Mouse (Mus musculus) ES-Bruce4 (cell line): Measurements from ENCODE around the gene Dcaf12. TPM values are rescaled to one million over a fixed set of nuclear protein-coding genes. Genes with fewer than 3 reads are reported as not detected.

Source experiments
- H3K27ac ChIP-seq: 2 replicates; pipeline ENCODE4 v1.5.1; 2012; ENCODE audit warnings: low read length, inconsistent platforms; ENCODE audit not compliant: insufficient read depth
- H3K27me3 ChIP-seq: 2 replicates; pipeline ENCODE4 v1.6.1; 2012; ENCODE audit warnings: mild to moderate bottlenecking, low read length, inconsistent platforms; ENCODE audit not compliant: control insufficient read depth, poor library complexity, insufficient read depth, severe bottlenecking
- H3K36me3 ChIP-seq: 2 replicates; pipeline ENCODE4 v1.6.1; 2012; ENCODE audit warnings: inconsistent platforms, mild to moderate bottlenecking, low read length, moderate library complexity; ENCODE audit not compliant: control insufficient read depth, poor library complexity, insufficient read depth, severe bottlenecking
- H3K4me1 ChIP-seq: one replicate; pipeline ENCODE4 v1.8.1; 2011; ENCODE audit warnings: low read length; ENCODE audit not compliant: control insufficient read depth, insufficient read depth
- H3K4me3 ChIP-seq: 2 replicates; pipeline ENCODE4 v1.5.1; 2011; ENCODE audit warnings: low read depth, mild to moderate bottlenecking, low read length
- H3K9ac ChIP-seq: 2 replicates; pipeline ENCODE4 v1.6.1; 2012; ENCODE audit warnings: low read depth, mild to moderate bottlenecking, inconsistent platforms; ENCODE audit not compliant: poor library complexity, severe bottlenecking
- H3K9me3 ChIP-seq: replicated peaks from 2 replicates; pipeline ENCODE4 v1.6.1; 2012; ENCODE audit warnings: mild to moderate bottlenecking, low read length, inconsistent platforms; ENCODE audit not compliant: control insufficient read depth, poor library complexity, insufficient read depth, severe bottlenecking
- CTCF ChIP-seq: IDR thresholded peaks from one replicate; pipeline ENCODE4 v1.8.1; 2011; ENCODE audit warnings: low read depth, low read length
- EP300 ChIP-seq: IDR thresholded peaks from 2 replicates; pipeline ENCODE4 v1.6.1; 2011; ENCODE audit warnings: low read depth, low read length; ENCODE audit not compliant: insufficient read depth
- POLR2A ChIP-seq: IDR thresholded peaks from one replicate; pipeline ENCODE4 v1.8.1; 2011; ENCODE audit warnings: low read length; ENCODE audit not compliant: insufficient read depth
- polyA plus RNA-seq: library from polyadenylated mRNA; stranded (reverse); fragments of >200 nt; gene quantifications from 2 replicates; pipeline ENCODE4 v1.2.4, GENCODE M21; 2011; ENCODE audit warnings: low read depth; ENCODE audit not compliant: missing spikeins, insufficient read depth, insufficient read length

Gene Dcaf12
- polyA plus RNA-seq, 1 experiment = 51.1 TPM

- TF ChIP-seq EP300 (no peak), POLR2A (no peak), CTCF (no peak)
- Histone ChIP-seq H3K27ac (peak overlapping the region; percentile 41; the same call in 1 of the 2 replicates), H3K4me1 (no peaks in the 10 kb centered on the region), H3K9ac (no peak overlapping the region), H3K36me3 (peaks cover 3% of the 10 kb centered on the region; the same call in 1 of the 2 replicates), H3K27me3 (no peaks in the 10 kb centered on the region), H3K4me3 (no peak overlapping the region), H3K9me3 (no peaks in the 10 kb centered on the region)
Observed at GRCm38 (mm10) chr4:41352758-41353157, 38.1 kb upstream of the Dcaf12 start.

GRCm38 (mm10) chr4:41349199-41349591 is 34.5 kb upstream of the Dcaf12 start:
- H3K9ac ChIP-seq = peak overlapping the region; percentile 96
- peak overlapping the region; percentile 53; the same call in 1 of the 2 replicates for H3K27ac ChIP-seq
- no peak for TF ChIP-seq EP300
- TF ChIP-seq CTCF = no peak
- TF ChIP-seq POLR2A = no peak
- H3K9me3 ChIP-seq = no peaks in the 10 kb centered on the region
- H3K4me1 ChIP-seq = no peaks in the 10 kb centered on the region
- no peaks in the 10 kb centered on the region for H3K27me3 ChIP-seq
- H3K36me3 ChIP-seq = no peaks in the 10 kb centered on the region
- H3K4me3 ChIP-seq = peak overlapping the region; percentile 96

- Histone ChIP-seq H3K9me3 (no peaks in the 10 kb centered on the region), H3K27me3 (no peaks in the 10 kb centered on the region), H3K4me1 (no peaks in the 10 kb centered on the region), H3K27ac (peak within 1 kb of the TSS; percentile 53; the same call in 1 of the 2 replicates), H3K36me3 (no peaks in the 10 kb centered on the region), H3K4me3 (peak within 1 kb of the TSS; percentile 96), H3K9ac (peak within 1 kb of the TSS; percentile 96)
- TF ChIP-seq POLR2A (peak; percentile 82), CTCF (no peak), EP300 (no peak)
Observed at GRCm38 (mm10) chr4:41348584-41349198, 34.0 kb upstream of the Dcaf12 start, which contains the start of gene Ubap1. Gene Ubap1, plus strand, starts transcription at chr4:41348996.

GRCm38 (mm10) chr4:41347839-41348238 is 33.1 kb upstream of the Dcaf12 start:
- H3K27me3 ChIP-seq = no peaks in the 10 kb centered on the region
- H3K4me3 ChIP-seq = no peak overlapping the region
- H3K9ac ChIP-seq = no peak overlapping the region; the same call in 1 of the 2 replicates
- TF ChIP-seq EP300 (no peak), CTCF (no peak), POLR2A (no peak)
- H3K4me1 ChIP-seq = no peaks in the 10 kb centered on the region
- no peak overlapping the region for H3K27ac ChIP-seq
- no peaks in the 10 kb centered on the region for H3K36me3 ChIP-seq
- no peaks in the 10 kb centered on the region for H3K9me3 ChIP-seq

GRCm38 (mm10) chr4:41346011-41346410 is 31.3 kb upstream of the Dcaf12 start:
- Histone ChIP-seq H3K9me3 (no peaks in the 10 kb centered on the region), H3K9ac (no peak overlapping the region), H3K36me3 (no peaks in the 10 kb centered on the region), H3K27ac (no peak overlapping the region), H3K4me3 (no peak overlapping the region), H3K27me3 (no peaks in the 10 kb centered on the region), H3K4me1 (no peaks in the 10 kb centered on the region)
- TF ChIP-seq POLR2A = no peak
- no peak for TF ChIP-seq CTCF
- no peak for TF ChIP-seq EP300

- no peaks in the 10 kb centered on the region for H3K4me1 ChIP-seq
- H3K27me3 ChIP-seq = no peaks in the 10 kb centered on the region
- no peak overlapping the region for H3K9ac ChIP-seq
- H3K27ac ChIP-seq = no peak overlapping the region
- TF ChIP-seq CTCF (no peak), POLR2A (no peak), EP300 (no peak)
- no peak overlapping the region for H3K4me3 ChIP-seq
- H3K36me3 ChIP-seq = no peaks in the 10 kb centered on the region
- H3K9me3 ChIP-seq = no peaks in the 10 kb centered on the region
Observed at GRCm38 (mm10) chr4:41340912-41341550, 26.3 kb upstream of the Dcaf12 start.
